Mouse (Mus musculus) thymus, adult 2 months (tissue): ENCODE measurements around the gene Acadm.

Experiments
- CTCF ChIP-seq: fragments of 200-500 bp; IDR thresholded peaks from 2 replicates; pipeline ENCODE4 v1.5.1; 2012; ENCODE audit warnings: mild to moderate bottlenecking, control low read depth, low read length, moderate library complexity, borderline replicate concordance; ENCODE audit not compliant: control insufficient read depth, poor library complexity, insufficient read depth; ENCODE audit errors: extremely low read depth
- POLR2A ChIP-seq: fragments of 200-500 bp; IDR thresholded peaks from 2 replicates; pipeline ENCODE4 v1.6.1; 2012; ENCODE audit warnings: mild to moderate bottlenecking, low read length, control low read depth, moderate library complexity; ENCODE audit not compliant: control insufficient read depth, poor library complexity, insufficient read depth; ENCODE audit errors: extremely low read depth

DNA sequence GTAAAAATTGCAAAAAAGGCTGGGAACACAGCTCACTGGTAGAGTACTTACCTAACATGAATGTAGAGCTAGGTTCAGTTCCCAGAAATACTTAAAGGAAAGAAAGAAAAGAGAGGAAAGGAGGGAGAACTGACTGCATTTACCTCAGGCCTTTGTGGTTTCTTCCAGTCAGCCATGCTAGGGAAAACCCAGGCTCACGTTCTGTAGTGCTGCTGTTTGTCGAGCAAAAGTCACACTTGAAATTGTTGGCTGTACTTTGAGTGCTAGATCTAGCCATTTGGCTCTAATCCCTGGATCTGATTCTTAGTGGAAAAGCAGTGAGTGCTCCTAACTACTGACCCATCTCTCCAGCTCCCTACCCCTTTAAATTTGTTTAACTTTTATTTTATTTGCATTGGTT, 3.7 kb upstream of the Acadm start:
- TF ChIP-seq CTCF: no peak
- no peak for TF ChIP-seq POLR2A
